Mouse (Mus musculus): ENCODE results near the gene Cmtm2a.
"Not testable (repeated sequence)": the region's sequence is repeated elsewhere in the genome, so short reads cannot be mapped to it uniquely, and the experiment has no call there.

Gene Cmtm2a

DNA sequence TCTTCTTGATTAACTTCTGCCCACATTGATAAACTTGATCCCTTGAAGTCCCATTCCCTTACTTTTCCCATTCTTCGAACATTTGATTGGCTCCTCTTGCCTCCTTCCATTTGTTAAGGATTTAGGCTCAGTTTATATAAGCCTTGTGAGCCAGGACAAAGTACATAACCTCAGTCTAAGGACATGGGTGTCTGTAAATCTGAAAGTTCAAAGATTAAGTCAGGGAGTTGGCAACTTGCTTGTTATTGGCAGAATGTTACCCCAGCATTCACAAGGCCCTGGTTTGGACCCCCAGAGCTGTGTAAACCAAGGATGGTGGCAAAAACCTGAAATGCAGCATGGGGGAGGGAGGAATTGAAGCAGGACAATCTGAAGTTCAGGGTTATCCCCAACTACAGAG is 1.4 kb upstream of the Cmtm2a start:
- DNase-seq (ENCODE audit: low spot score in 2 of 2), result no peak

DNA sequence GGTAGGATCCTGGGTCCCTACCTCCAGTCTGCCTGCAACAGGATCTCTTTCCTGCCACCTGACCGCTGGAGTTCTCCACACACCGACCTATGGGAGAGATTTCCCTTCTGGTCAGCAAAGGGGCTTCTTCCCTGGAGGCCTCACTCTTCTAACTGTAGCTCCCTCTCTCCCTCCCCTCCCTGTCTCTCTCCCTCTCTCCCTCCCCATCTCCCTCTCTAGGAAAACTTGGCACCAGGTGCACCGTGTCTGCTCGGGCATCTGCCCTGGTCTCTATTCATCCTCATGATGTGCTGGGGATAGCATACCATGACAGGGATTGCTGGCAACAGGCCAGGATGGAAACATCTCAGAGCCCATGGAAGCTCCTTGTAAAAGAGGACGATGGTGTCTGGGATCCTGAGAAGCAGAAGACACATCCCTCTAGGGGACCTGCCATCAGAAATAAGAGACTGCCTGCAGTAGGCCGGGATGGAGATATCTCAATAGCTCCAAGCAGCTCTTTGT is 24.0 kb downstream of the Cmtm2a start:
- DNase-seq (ENCODE audit: low spot score in 2 of 2), result no peak

DNA sequence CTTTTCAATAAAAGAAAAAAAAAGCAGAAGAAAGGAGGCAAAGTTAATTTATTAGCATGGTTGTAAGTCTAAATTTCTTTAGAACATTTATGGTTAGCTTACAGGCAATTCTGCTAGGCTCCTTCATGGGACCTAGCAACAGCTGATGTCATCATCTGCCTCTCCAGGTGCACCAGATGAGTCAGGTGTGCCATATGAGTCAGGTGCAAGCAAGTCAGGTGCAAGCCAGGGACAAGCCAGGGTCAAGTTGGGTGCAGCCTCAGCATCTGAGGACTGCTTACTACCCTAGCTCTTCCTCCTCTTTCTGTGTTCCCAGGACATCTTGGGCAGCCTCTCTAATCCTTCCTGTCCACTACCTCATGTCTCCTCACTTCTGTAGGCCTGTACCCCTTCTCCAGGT is 24.6 kb downstream of the Cmtm2a start:
- no peak for DNase-seq (ENCODE audit: low spot score in 2 of 2)

DNA sequence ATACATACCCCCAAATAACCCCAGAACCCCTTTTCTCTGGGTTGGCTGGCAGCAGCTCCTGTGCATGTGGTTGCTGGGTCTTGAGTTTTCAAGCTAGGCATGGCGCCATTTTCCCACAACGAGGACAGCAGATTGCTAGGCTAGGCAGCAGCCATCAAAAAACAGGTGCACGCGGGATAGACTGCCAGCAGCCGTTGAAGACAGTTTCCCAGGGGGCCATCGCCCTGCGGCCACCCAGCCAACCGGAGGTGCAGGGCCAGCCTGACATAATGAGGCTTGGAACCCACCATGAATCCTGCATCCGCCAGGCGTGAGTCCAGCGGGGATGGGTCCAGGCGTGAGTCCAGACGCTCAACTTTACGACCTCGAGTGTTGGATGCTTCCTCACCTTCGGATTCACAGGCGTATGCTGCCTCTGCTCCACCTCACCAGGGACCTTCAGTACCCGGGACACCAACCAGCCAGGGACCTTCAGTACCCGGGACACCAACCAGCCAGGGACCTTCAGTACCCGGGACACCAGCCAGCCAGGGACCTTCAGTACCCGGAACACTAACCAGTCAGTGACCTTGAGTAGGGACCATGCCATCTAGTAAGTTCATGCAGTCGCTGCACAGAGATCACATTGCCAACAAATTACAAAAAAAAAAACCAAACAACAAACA is 28.6 kb downstream of the Cmtm2a start:
- not testable (repeated sequence) for DNase-seq (ENCODE audit: low spot score in 2 of 2)

DNA sequence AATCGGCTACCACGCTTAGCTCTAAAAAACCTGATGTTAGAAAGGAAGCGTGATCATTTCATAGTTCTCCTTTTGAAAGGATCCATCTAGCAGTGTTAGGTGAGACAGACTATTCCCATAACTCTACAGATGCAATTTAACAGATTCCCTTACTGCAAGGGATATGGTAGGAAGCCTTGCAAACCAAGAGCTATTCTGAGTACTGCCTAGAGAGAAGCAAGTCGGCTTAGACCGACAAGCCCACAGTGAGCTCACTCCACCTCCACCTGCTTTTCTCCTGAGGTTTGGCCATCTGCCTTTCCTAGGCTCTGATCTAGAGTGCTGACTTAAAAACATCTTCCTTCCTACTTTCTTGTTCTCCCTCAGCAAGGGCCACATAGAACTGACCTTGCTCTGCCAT is 31.2 kb downstream of the Cmtm2a start:
- not testable (repeated sequence) for DNase-seq (ENCODE audit: low spot score in 2 of 2)

DNA sequence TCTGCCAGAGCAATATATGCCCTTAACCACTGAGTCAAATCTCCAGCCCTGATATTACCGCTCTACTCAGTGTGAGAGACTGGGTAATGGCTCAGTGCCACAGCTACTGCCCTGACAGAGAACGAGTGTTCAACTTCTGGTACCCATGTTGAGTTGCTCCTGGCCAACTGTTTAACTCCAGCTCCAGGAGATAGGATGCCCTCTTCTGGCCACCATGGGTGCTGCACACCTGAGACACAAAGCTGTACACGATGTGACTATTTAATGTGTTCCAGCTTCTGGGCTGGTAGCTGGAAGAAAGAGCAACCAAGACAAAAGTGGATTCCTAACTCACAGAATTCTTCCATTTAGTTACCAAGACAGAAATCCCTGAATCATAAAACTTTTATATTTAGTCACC is 40.0 kb downstream of the Cmtm2a start:
- DNase-seq (ENCODE audit: low spot score in 2 of 2), result peak in 1 of 2 experiments; percentile 78

DNA sequence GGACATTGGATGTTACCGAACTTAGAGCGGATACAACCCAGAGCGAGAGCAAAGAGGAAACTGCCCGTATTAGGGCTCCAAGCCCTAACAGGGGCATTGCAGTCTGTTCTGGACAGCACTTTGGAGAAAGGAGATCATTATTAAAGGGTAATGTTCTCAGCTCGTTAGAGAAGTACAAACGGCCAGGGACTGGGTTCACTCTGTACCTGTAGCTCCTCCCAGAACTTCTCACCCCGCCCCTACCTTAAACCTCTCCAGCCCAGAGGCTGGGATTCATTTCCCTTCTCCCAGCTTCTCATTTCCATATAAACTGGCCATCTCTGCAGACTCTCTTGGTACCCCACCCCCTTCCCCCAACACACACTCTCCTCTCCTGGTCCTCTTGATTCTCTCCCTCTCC is 41.5 kb downstream of the Cmtm2a start:
- DNase-seq (ENCODE audit: low spot score in 2 of 2), result peak; percentile 2 to 35

DNA sequence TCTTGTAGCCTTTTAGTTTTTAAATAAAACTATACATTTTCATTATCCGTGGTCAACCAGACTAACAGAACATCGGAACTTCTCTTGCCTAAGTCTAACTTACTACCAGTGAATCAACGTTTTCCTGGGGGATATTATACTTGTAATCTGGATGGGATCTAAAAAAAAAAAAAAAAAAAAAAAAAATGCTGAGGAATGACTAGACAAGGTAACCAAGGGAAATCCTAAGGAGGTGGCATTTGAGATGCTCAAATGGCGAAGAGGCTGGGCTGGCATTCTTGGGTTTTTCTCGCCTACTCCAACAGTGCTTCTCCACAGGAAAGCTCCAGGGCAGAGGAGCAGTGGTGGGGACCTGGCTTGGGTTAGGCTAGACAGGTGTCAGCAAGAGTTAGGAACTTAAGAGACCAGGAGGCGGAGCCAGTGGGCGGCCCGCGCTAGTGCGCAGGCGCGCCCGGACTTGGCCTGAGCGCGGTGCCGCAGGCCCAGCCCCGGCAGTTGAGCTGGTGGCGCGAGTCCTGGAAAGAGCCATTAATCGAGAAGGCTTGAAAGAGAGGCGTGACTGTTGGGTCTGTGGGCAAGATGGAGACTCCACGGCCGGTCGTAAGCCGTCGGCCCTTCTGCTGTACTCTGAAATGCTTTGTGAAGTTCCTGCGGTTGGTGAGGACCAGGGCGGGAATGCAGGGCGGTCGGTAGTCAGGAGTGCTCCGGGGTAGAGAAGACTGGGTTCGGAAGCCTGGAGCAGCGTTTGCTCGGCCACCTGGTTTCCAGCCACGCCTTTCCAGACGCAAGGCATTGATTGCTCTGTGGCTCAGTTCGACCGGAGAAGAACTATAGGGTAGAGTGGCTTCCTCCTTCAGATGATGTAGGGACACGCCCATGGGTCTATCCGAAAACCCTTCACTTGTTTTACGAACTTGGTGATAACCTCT is 42.3 kb downstream of the Cmtm2a start, which contains the start of gene Cklf:
Gene Cklf (plus strand): TSS at position 423 of the 929 bp plus-strand sequence.
- DNase-seq (ENCODE audit: low spot score in 2 of 2), result peak; percentile 85 to 92

DNA sequence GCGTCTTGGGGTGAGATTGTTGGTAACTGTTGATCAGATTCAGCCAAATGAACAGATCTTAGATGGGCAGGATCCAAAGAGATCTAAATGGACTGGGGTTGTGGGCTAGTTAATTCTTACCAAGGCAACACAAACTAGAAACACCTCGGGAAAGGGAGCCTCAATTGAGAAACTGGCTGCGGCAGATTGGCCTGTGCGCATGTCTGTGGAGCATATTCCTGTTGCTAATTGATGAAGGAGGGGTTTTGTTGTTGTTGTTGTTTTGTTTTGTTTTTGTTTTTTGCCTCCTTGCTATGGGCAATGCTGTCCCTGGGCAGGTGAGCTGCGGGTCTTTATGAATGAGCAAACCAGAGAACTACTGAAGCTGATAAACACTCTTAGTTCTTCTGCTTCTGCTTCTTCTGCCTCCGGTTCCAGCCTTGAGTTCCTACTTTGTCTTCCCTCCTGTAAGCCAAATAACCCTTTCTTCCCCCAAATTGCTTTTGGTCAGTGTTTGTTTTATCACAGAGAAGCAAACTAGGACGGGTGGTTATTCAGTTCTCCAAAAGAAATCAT is 43.5 kb downstream of the Cmtm2a start:
- no peak for DNase-seq (ENCODE audit: low spot score in 2 of 2)

DNA sequence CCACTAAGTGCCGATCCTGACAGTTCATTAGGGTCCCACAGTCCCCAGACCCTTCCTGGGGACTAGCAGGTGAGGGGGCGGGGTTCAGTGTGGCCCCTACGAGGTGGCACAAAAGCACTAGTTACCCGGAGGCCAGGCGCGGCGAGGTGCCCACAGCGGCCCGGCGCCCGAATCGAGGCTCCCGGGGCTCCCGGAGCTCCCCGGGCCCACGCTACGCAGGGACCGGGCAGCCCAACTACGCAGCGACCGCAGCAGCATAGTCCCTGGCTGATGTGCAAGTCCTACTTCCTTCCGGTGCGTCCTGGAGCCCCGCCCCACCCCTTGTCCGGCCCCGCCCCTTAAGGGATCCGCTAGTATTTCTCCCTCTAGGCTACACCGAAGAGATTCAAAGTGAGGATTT is 44.7 kb downstream of the Cmtm2a start, which contains the start of gene Tk2:
Gene Tk2 (minus strand): TSS at position 283 of the 400 bp plus-strand sequence.
- DNase-seq (ENCODE audit: low spot score in 2 of 2), result peak; percentile 67 to 87

DNA sequence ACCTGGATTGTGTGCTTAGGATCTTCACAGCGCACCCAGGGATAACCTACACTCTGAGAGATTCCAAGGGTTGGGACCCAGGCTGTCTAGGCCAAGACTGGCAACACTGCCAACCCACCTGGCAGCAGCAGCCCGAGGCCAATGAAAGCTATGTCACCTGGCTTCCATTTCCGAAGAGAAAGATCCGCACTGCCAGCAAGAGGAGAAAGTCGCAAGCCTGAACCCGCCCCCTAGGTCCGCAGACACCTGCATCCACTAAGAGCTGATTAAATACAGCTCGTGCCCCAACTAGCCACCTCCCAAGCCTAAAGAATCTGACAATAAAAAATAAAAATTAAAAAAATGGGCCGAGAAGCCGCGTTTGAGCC is 45.1 kb downstream of the Cmtm2a start:
- peak; percentile 46 to 56 for DNase-seq (ENCODE audit: low spot score in 2 of 2)

DNA sequence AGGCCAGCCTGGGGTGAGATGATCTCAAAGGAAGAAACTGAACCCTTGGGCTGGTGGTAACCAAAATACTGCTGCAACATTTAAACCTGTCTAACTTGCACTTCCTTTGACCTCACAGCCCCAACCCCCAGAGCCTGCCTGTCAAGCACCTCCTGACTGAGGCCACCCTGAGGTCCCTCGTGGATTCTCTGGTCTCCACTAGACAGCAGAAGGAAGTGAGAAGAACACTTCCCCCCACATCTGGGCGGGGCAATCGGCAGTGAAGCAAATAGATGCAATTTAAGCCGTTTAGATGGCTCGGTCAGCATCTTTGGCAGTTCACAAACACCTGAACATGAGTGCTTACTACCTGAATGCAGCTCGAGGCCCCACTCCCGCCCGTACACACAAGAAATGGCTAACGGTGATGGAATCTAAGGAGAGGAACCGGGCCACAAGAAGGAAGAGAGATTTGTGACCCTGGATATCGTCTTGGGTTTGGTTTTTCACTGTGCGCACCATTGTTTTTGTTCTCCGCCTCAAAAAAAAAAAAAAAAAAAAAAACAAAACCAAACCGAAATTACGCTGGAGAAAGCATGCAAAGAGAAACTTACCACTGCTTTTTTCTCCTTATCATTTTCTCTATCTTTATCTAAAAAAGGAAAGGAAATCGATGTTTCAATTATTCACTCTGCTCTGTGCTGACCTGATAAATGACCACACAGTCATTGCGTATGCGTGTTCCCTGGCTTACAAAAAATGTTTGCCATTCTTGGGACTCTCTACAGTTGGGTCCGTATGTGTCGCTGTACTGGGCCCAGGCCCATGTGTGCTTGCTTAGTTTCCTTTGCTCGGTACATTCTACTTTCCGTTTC is 45.7 kb downstream of the Cmtm2a start:
- DNase-seq (ENCODE audit: low spot score in 2 of 2), result peak; percentile 45 to 86

DNA sequence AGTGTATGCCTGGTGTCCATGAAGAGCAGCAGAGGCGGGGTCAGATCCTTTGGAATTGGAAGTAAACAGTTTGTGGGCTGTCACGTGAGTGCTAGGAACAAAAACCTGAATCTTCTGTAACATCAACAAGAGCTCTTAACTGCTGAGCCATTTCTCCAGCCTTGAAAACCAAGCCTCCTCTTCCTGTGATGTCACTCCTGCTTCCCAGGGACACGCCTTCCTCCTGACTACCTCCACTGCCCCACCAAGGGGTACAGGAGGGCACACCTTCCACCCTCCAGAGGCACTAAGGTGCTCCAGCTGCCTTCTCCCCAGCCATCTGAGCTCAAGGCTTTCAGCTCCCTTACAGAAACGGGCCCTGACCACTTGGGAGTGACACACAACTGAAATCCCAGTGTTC is 46.4 kb downstream of the Cmtm2a start:
- no peak for DNase-seq (ENCODE audit: low spot score in 2 of 2)

DNA sequence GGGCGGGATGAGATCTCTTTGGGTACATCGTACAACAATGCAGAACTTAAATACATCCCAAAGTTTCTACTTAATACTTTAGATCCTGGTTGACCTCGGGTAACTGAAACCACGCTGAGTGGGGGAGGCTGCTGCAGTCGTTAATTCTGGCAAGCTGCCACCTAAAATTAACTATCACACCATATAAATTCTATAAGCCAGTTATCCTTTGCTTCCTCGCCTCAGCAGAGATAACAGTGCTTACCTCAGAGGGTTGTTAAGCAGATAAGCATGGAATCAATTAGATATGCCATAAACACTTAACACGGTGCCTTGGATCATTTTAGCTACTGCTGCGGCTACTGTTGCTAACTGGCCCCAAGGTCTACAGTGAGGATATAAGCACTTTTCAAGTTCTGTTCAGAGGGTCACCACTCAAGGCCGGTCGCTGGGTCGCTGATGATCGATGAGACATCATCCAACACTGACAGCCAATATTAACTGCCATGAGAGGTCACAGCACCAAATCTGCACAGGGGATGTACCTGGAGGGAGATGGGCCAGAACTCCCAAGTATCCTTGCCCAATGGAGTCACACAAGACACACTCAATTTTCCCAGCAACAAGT is 50.8 kb downstream of the Cmtm2a start:
- DNase-seq (ENCODE audit: low spot score in 2 of 2), result no peak

DNA sequence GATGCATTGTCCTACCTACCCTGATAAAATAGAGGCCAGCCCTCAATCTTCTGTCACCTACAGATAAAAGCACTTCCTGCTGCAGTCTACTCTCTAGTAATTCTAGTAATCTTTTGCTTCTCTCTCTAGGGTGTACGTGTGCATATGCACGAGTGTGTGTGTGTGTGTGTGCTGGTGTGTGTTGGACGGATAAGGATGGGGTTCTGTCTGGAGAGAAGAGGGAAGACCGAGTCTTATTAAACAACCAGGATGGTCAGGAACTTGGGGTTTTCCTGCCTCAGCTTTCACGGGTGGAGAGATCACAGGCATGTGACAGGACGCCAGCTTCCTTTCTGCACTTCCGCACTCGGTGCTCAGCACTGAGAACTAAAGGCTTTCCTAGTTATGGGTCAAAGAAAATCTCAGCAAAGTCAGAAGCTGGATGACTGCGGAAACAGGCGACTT is 53.5 kb downstream of the Cmtm2a start:
- peak in 1 of 2 experiments; percentile 28 for DNase-seq (ENCODE audit: low spot score in 2 of 2)

DNA sequence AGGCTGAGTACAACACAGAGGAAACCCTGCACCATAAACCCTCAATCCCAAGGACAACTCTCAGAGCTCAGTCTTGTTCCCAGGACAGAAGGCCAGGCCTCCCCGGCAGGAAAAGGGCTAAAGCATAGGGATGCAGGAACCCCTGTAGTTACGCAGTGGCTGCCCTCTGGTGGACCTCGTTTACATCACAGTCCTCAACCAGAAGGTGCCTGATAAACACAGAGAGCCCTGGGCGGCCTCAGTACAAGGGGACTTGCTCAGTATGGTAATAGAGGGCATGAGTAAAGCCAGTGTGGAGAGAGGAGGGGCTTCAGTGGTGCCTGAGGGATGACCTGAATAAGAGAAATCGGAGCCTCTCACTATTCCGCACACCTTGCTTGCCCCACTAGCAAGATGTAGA is 58.4 kb downstream of the Cmtm2a start:
- DNase-seq (ENCODE audit: low spot score in 2 of 2), result peak in 1 of 2 experiments; percentile 40

DNA sequence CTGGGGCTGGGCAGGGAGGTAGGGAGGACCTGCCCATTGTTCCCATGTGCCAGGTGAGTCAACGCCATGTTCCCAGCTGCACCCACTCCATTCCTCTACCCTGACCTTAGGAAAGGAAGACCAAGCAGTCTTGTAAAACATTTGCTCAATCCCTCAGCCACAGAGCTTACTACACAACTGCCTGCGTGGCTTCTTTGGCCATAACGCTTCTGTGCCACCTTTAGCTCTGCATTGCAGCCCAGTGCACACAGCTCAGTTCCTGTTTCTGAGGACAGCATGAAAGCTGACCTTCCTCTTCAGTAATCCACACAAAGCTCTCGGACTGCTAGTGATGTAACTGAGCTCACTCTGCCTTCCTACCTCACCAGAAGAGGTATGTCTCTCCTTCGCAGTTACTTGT is 60.1 kb downstream of the Cmtm2a start:
- DNase-seq (ENCODE audit: low spot score in 2 of 2), result peak in 1 of 2 experiments; percentile 42

DNA sequence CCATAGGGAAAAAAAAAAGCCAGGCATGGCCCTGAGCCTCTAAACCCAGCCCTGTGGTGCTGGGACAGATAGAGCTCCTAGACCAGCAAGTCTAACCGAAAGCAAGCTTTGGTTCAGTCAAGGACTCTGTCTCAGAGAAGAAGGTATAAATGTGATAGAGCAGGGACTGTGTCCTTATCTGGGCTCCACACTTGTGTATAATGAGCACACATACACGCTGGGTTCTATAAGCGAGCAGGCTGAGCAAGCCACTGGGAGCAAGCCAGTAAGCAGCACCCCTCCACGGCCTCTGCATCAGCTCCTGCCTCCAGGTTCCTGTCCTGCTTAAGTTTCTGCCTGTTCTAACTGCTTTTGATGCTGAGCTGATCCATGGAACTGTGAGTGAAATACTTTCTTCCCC is 60.9 kb downstream of the Cmtm2a start:
- no peak for DNase-seq (ENCODE audit: low spot score in 2 of 2)
